Mouse (Mus musculus): ENCODE data around the gene Olfr522.
"Not testable (repeated sequence)": the region's sequence is repeated elsewhere in the genome, so short reads cannot be mapped to it uniquely, and the experiment has no call there.

The Olfr522 gene

DNA sequence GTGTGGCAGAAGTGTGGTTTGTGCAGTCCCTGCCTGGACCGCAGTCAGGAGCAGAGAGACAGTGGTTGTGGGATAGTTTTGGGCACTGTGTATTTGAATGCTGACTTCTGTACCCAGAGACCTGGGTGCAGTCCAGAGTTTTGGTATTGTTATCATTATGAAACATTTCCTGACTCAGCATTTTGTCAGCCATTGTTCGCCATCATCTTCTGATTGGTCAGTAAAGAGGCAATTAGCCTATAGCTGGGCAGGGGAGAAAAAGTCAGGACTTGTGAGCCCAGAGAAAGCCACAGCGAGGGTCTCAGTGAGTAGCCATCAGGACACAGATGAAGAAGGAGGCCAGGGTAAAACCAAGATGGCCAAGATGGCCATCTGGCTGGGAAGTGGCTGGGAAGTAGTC, 4.2 kb downstream of the Olfr522 start:
- DNase-seq (ENCODE audit: low spot score), result no peak

DNA sequence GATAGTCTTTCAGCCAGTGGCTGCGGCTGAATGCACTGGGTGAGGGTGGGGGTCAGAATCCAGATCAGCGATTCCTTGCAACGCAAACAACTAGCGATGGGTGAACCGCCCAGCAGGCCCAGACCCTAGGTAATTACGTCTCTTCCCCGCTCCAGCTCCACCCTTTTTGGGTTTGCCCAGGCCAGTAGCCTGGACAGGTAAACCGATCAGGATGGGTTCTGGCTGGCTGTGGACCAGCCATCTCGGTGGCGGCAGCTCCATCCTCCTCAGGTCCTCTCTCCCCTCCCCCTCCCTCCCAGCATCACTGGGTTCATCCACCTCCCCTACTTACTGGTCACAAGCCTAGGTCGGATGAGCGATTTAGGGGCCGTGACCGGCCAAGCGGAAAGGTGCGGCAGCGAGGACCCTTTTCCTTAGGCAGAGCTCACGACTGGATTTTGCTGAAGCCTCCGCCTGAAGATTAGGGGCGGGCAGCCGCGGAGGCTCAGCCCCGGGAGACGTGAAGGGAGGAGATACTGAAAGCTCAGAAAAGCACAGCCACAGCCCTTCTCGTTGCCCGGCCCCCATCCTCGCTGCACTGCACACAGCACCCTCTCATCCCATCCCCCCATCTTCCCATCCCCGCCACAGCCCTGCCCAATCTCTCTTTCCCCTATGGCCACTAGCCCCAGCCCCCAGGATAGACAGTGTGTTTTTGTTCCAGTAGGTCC, 10.2 kb downstream of the Olfr522 start, which contains the start of gene Sprn:
Gene Sprn, minus strand, starts transcription at position 660 of the 710 bp plus-strand sequence.
- no peak for DNase-seq (ENCODE audit: low spot score)

DNA sequence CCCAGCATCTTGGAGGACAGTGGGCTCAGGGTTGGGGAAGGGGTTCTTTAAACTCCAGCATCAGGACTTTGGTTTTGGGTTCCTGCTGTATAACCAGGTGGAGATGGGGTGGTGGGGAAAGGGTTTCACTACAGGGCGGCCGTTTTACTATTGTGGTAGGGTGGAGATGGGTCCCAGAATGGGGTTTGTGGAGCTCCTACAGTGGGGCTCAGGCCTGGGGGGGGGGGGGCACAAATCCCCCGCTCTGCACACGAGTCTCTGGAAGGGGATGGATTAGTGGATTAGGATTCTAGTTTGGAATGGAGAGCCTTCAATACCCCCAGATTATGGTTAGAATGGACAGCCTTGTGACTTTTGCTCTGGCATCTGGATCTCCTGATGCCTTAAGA, 10.7 kb downstream of the Olfr522 start:
- DNase-seq (ENCODE audit: low spot score), result no peak

DNA sequence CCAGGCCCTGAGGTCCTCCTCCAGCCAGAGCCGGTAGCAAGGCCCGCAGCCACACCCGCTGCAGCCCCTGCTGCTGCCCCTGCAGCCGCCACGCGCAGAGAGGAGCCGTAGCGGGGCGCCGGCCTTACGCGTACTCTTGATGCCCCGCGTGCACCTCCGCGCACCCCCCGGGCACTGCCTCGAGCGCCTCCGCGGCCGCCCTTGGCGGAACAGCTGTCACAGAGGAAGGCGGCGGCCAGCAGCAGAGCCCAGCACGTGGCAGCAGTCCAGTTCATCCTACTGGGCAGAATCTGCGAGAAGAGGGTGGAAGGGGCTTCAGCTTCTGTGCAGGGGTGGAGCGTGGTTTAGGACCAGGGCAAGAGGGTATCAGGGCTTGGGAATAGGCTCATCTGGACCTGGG, 11.2 kb downstream of the Olfr522 start:
- DNase-seq (ENCODE audit: low spot score), result peak; percentile 66

DNA sequence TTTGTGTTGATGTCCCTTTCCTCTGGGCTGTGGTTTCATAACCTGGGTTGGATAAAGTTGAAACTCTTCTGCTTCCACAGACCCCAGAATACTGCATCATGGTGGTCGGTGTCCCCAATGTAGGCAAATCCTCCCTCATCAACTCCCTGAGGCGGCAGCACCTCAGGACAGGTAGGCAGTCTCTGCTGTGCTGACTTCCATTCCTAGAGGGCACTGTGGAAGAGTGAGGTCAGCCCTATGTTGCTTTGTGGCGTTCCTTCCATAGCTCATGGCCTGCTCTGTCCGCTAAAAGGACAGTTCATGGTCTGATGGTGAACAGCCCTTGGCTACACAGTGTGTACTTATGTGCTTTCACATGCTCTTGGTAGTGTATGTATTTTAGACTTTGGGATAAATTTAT, 20.0 kb downstream of the Olfr522 start:
- DNase-seq (ENCODE audit: low spot score), result no peak

DNA sequence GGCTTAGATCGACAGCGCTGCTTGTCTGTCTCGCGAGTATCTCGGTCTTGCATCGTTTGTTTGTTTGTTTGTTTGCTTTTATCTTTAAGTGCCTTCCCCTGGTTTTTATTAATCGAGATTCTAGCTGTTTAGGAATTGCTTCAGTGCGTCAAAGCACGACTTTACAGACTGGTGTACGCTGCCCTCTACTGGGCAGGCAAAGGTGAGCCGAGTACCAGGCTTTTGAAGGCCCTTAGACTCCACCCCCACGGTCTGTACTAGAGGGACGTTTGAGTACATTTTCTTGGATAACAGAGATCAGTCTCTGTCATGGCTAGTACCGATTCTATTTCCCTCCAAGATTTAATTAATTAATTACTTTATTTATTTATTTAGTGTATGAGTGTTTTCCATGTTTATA, 23.2 kb downstream of the Olfr522 start:
- DNase-seq (ENCODE audit: low spot score), result peak; percentile 80

DNA sequence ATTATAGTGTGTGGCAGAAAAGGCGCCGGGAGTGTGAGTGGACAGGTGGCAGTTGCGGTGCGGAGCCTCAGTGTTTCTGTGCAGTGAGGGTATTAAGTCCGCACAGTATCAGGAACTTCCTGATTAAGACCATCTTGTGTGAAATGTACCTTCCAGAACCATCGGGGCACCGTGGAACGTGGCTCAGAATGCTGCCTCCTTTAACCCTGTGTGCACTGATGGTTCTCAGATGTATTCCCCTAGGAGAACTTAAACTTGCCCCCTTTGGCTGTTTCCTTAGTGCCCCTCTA, 26.6 kb downstream of the Olfr522 start:
- no peak for DNase-seq (ENCODE audit: low spot score)

DNA sequence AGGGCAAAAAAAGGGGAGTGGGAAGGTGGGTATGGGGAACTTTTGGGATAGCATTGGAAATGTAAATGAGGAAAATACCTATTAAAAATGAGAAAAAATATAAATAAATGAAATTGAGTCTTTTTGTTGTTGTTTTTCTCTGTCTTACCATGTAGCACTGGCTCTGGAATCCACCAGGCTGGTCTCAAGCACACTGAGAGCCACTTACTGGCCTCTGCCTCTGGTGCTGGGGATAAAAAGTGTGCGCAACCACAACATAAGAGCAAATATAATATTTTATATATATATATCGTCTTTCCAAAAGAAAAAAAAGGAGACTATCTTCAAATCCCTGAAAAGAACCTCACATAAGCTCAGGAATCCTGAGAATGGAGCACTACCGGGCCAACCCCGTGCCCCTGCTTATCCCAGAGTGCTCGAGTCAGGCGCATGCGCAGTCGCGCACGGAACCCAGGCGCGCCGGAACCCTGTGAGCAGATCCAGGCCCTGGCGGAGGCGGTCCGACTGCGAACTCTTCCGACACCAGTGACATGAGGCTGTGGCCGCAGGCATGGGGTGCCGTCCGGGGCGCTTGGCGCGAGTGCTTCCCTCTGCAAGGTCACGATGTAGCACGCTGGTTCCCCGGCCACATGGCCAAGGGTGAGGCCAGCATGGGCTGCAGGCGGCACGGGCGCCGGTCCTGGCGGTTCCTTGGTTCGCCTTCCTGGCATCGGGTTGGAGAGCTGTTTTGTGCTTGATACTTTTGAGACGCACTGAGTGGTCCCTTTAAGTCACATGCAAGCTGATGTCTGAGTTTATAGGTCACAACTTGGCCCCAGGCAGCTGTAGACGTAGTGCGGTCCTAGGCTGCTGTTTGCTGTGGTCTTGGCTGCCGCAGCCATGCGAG, 27.2 kb downstream of the Olfr522 start, which contains the start of gene Mtg1:
Gene Mtg1, plus strand, starts transcription at position 430 of the 886 bp plus-strand sequence.
- peak; percentile 97 for DNase-seq (ENCODE audit: low spot score)

DNA sequence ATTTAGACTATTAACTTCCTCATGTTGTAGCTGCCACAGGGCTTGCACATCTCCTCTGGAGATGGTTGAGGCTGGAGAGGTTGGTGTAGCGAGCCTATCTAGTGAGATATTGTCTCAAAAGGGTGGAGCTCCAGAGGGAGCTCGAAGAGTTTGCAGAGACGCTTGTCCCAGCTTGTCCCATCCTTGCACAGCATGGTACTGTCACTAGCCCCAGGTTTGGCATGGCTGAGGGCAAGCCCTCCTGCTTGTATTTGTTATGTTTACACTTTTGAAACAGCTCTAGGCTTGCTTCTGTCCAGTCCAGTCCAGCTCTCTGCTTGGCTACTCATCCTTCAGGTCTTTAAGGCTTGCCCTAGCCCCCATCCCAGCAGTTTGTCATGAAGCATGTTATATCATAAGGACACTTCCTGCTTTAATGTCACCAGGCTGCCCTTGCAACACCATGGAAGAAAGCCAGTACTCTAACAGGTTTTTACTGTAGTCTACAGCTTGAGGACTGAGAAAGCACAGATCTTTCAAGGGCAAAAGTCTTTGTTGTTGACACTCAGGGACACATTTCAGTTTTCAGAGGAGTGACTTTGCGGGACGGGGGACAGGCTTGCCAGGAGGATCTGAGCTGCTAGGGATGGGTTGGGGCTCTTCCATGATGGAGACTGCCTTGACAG, 29.3 kb downstream of the Olfr522 start:
- DNase-seq (ENCODE audit: low spot score), result no peak

DNA sequence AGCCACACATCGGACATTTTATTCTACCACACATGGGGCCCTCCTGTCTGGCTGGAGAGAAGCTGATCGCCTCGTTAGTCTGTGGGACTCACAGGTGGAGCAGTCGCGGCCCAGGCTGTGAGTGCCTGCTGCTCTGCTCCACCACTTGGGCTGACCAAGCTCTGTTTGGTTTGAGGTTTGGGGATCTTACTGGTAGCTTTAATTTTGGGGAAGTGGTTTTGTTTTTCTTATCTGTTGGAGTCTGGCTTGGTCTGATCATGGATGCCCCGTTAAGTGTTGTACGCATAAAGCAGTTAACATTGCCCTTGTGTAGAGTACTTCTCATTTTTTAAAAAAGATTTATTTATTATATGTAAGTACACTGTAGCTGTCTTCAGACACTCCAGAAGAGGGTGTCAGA, 30.5 kb downstream of the Olfr522 start:
- DNase-seq (ENCODE audit: low spot score), result not testable (repeated sequence)

DNA sequence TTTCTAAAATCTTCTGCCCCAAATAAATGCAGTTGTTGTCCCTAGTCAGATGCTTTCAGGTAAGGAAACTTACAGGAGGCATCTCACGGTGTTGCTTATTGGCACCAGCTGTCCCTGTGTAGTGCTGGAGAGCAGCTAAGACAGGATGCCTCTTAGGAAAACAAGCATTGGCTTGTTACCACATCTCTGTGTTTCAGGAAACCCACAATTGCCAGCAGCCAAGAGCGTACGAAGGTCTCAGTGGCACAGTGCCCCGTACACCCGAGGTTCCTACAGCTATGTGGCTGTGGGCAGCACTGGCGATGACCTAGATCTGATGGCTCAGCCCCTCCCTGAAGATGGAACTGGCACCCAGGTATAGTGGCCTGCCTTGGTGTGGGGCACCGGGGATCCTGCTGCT, 32.4 kb downstream of the Olfr522 start:
- DNase-seq (ENCODE audit: low spot score), result not testable (repeated sequence)

DNA sequence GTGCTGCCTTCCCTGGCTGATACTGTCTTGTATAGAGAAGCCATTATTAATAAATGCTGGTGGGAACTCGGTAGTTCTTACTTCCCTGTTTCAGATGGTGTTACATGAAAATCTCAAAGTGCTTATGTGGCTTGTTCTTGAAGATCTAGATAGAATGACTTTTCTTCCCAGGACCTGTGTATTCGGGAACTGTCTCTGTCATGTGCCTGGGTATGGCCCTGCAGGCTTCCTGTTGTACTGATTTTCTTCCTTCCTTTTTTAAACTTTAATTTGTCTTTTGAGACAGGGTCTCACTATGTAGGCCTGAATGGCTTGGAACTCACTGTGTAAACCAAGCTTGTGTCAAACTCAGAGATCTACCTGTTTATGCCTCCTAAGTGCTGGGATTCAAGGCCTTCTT, 36.7 kb downstream of the Olfr522 start:
- no peak for DNase-seq (ENCODE audit: low spot score)

DNA sequence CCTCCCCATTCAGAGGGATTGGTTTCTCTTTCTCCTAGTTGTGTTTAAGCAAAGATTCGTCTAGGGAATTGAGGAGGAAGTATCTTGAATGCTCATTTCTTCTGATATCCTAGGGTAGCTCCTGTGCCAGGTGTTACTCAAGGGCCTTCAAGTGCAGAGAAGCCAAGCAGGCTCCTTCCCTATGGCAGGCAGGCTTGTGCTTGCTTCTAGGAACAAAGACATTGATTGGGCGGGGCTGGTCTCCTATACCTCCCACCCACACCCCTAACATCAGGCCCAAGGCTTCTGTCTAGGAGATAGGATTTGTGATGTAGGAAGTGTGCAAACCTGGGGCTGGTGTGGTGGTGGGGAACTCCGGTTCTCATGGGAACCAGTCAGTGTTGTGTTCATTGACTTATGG, 37.6 kb downstream of the Olfr522 start:
- DNase-seq (ENCODE audit: low spot score), result no peak

DNA sequence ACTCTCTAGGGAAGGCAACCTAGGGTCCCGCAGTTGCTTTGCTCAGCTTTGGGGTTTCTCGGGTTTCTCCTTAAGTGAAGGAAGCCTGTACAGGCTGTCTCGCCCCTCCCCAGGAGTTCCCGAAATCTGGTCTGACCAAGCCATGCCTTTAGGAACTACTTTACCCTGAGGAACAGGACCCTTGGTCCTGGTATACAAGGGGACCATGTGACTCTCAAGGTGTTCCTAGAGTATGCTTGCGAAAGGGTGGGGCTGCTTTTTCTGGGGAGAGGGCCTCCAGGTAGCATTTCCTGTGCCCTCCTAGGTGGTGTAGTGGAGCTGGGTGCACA, 38.6 kb downstream of the Olfr522 start:
- DNase-seq (ENCODE audit: low spot score), result no peak

DNA sequence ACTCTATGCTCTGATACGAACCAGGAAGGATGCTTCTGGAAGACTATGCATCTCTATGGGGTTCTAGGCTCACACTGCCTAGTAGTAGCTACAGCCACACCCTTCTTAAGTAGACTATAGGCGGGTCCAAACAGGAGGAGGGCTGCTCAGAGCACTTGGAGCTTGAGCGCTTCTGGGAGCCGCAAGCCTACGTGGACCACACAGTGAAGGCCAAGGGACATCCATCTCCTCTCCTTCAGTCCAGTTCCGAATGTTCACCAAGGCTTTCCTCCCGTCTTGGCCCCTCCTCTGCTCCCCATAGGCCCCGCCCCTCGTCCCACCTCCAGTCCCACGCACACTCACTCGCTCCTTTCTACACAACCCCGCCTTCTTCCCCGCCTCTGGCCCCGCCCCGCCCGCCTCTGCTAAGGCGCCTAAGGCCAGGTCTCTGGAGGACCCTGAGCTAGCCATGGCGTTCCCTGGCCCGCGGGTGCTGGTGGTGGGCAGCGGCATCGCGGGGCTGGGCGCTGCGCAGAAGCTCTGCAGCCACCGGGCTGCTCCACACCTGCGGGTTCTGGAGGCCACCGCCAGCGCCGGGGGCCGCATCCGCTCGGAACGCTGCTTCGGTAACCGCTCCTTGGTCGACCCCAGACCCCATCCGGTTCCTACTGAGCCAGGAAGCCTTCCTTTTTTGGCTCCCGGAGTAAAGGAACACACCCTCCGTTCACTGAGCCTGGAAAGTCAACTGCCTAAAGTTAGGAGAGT, 39.1 kb downstream of the Olfr522 start:
- DNase-seq (ENCODE audit: low spot score), result peak; percentile 99

DNA sequence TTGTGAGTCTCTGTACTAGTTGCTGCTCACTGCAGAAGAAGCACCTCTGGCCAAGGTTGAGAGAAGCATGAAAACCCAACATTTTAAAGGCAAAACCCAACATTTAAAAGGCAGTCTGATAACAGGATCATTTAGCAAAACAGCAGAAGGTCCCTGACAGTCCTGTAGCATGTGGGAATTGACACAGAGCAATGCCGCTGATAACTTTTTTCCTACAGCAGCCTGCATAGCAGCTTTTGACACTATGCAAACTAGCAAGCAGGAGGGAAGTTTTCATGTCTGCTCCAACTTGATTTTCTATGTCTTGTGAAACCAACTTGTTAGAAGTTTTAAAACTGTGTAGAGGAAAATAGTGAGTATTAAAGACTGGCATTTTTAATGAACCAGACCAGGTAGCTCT, 40.2 kb downstream of the Olfr522 start:
- DNase-seq (ENCODE audit: low spot score), result no peak

DNA sequence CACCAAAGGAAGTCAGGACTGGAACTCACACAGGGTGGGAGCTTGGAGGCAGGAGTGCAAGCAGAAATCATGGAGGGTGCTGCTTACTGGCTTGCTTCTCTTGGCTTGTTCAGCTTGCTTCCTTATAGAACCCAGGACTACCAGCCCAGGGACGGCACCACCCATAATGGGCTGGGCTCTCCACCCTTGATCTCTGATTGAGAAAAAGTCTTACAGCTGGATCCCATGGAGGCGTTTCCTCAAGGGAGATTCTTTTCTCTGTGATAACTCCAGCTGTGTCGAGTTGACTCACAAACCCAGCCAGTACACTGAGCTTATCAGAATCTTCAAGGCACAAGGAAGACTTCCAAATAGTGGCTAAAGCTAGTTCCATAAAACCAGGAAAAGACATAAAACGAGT, 41.8 kb downstream of the Olfr522 start:
- no peak for DNase-seq (ENCODE audit: low spot score)

DNA sequence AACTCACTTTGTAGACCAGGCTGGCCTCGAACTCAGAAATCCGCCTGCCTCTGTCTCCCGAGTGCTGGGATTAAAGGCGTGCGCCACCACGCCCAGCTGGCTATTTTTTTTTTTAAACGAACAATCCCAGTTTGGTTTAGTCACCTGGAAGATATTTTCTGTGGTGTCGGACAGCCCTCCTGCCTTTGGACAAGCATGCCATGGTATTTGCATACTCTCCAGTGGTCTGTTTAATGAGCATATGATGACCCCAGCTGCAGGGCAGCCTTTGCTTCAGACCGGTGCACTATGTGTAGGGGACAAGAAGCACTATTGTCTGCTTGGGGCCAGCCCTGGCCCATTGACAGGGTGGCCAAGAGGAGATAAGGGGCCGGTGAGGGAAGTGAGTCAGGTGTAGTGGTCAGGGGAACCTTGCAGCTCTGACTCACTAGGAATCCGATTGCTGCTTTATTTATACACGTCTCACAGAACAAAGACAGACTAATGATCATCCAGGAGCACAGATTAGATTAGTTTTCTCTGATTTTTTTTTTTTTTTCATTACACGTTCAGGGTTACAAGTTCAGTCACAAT, 43.1 kb downstream of the Olfr522 start:
- no peak for DNase-seq (ENCODE audit: low spot score)

DNA sequence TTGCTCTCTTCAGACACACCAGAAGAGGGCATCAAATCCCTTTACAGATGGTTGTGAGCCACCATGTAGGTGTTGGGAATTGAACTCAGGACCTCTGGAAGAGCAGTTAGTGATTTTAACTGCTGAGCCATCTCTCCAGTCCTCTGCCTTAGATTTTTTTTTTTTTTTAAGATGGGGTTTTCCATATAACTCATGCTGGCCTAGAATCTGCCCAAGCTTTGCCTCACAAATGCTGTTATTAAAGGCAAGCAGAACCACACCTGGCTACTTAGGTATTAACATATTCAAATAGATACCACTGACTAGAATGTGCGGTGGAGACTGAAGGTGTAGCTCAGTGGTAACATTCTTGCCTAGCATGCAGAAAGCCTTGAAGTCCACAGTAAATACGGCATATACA, 44.1 kb downstream of the Olfr522 start:
- DNase-seq (ENCODE audit: low spot score), result no peak

DNA sequence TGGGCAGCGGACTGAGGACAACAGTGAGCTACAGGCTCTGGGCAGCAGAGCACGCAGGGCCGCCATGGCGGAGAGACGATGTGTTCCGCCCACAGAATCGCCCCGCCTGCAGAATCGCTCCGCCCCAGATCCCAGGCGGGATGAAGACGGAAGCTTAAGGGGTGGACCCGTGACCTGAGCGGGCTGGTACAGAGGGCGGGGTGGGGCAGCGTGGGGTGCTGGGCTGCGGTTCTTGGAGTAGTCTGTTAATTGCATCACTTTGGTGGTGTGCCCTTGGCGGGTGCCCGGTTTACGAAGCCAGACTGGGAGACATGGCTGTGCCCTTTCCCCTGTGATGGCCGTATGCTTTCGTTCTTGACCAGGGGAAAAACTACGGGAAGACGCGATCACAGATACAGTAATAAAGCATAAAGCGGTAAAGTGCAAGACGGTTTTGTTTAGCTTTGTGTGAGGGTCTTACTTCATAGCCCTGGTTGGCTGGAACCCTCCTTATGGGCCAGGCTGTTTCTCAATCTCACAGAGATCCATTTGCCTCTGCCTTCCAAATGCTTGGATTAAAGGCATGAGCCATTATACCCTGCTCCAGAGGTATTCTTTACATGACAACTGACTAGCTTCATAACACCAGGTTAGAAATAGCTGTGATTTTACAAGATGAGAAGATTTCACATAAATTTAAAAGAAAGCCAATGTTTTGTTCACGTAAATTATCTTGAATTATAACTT, 48.1 kb downstream of the Olfr522 start, which contains the start of gene Echs1:
Gene Echs1, minus strand, starts transcription at position 148 of the 726 bp plus-strand sequence.
- peak; percentile 90 for DNase-seq (ENCODE audit: low spot score)
